Mouse (Mus musculus): ENCODE measurements at regions not wholly inside any gene's neighbourhood (a gene's known extent, or its start where the extent isn't known, plus 50 kb on each side); places are given as distances from the start of the nearest gene placed in this dataset.

DNA sequence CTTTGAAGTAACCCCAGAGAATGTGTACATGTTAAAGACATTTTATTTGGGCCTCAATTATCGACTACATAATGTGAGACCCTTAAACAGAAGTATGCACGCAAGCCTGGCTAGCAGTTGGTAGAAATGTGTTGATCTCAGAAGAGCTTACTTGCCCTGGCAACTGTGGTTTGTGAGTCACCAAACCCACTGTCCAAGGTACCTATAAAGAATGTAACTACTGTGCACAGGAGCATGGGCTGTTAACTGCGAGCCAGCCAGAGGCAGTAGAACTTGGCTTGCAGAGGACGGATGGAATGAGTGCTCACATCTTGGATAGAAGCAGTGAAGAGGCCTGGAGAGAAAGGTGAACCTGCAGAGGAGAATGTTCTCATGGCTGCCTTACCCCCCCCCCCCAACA is 129.9 kb downstream of the Irs2 start:
- DNase-seq (ENCODE audit: low spot score in 2 of 2) = no peak
- intact Hi-C loops (cut with DNase I) = no loop called here

DNA sequence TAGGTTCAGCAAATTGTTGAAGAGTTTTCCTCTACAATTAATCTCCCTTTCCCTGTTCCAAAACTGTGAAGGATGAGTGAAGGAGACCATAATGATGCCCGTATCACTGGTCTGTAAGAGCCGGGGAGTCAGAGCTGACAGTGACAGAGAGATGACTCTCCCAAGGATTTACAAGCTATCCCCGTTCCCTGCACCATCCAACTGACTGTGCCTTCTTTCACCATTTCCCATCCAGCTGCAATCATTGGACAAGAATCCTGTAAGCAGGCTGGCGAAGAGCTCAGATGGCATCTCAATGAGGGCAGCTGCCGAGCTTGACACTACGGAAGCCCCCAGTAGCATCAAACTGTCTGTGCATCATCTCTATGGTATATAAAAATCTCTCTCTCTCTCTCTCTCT is 133.1 kb downstream of the Irs2 start:
- no peak for DNase-seq (ENCODE audit: low spot score in 2 of 2)
- intact Hi-C loops (cut with DNase I) = no loop called here

DNA sequence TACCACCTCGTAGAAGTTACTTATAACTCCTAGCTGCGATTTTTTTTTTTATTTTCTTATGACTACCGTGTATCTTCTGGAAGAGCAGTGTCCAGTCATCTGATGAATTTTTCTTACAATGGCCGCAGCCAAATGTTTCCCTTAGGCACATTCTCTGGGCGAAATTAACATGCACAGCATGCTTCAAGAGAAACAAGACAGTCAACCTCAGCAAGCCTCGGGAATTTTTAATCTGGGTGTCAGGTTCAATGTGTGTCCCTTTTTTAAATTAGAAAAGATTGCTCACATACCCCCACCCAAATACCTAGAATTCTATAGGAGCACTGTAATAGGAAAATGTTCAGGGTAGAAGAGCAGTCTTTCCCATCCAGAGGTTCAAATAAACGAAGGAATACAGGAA is 136.8 kb downstream of the Irs2 start:
- no peak for DNase-seq (ENCODE audit: low spot score in 2 of 2)
- intact Hi-C loops (cut with DNase I) = loop anchor here (5.0 kb wide), 1 partner anchor 136 kb away; the partner anchor contains the start of gene Irs2

DNA sequence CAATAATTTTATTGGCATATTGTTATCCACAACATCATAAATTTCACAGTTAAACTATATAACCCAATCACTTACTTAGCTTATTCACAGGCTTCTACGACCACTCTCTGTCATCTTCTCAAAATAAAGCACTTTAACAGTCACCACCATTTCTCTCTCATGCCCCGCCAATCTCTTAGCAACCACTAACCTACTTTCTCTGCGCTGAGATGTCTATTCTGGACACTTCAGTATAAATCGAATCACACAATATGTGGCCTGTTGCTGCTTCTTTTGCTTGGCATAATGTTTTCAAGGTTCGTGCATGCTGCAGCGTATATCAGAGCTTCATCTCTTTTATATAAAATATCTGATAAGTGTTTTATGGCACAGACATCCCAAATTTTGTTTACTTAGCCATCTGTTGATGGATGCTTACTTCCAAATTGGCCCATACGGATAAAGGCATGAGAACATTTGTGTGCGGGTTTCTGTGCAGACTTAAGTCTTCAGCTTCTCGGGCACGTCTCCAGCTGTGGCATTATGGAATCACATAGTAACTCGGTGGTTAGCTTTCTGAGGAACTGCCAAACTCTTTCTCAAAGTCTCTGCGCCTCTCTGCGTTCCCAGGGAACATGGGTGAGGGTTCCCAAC is 137.7 kb downstream of the Irs2 start:
- intact Hi-C loops (cut with DNase I) = loop anchor here (5.0 kb wide), 1 partner anchor 137 kb away; the partner anchor contains the start of gene Irs2
- peak; percentile 48 to 73 for DNase-seq (ENCODE audit: low spot score in 2 of 2)

DNA sequence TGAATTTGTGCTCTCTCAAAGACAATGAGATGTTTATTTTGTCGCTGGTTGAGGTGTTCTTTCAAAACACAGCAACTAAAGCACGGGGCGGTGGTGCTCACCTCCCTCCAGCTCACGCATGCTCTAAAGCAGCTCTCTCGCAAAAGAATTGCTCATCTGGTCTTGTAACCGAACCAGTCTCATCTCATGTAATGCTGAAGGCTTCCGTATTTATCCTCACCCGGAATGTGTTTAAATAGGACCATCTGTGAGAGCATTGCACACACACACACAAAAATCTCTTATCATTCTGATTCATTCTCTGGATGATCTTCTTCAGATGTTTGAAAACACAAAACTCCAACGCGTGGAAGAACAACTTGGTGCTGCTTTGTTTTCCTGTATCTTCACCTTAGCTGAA is 138.4 kb downstream of the Irs2 start:
- no peak for DNase-seq (ENCODE audit: low spot score in 2 of 2)
- intact Hi-C loops (cut with DNase I) = loop anchor here (5.0 kb wide), 1 partner anchor 137 kb away; the partner anchor contains the start of gene Irs2

DNA sequence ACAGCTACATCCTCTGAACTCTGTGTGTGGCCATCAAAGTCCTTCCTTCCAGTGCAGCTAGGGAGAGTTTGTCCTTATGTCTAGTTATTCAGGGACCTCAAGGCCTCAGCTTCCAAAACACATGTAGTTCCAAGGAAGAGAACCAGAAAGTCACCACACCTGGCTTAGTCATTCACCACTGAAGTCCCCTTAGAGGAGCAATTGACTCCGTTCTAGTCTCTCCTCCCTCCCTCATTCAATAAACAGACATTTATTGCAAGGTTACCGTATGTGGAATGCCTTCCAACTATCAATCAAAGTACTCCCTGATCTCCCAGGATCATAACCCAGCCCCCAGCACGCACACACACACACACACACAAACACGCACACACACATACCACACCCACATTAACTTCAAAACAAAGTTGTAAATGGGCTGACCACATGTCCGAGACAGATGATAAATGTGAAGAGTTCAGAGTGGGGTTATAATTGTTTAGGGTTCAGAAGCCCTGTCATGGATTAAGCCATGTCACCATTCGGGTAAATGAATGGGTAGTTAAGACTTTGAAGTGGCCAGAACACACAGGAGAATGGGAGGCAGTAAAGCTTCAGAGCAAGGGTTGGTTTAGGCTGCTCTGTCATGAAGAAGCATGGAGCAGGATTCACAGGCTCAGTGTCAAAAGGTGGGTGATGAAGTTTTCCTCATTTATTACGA is 141.4 kb downstream of the Irs2 start:
- intact Hi-C loops (cut with DNase I) = no loop called here
- DNase-seq (ENCODE audit: low spot score in 2 of 2) = no peak

DNA sequence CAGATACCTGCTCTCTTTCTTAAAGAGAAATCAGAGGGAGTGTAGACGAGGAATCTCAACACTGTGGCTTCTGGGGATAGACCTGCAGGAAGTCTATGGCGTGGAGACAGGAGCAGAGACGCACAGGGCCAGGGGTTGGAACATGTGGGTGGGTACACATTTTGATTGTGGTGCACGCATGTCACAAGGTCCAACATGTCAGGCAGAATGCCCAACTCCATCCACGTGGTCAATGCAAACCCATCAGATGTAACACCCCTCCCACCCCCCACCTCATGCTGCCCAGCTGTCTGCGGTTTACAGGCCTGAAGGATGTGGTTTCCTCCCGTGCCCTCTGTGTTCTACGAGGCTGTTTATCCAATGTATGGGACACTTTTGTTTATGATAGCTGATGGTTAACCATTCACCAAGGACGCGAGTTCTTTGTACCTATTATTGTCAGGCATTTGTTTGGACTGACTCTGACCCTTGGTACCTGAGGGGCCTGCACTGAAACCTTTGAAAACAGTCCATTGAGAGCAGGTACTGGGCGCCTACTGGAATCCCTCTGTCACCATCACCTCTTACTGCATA is 142.2 kb downstream of the Irs2 start:
- DNase-seq (ENCODE audit: low spot score in 2 of 2) = no peak
- intact Hi-C loops (cut with DNase I) = no loop called here

DNA sequence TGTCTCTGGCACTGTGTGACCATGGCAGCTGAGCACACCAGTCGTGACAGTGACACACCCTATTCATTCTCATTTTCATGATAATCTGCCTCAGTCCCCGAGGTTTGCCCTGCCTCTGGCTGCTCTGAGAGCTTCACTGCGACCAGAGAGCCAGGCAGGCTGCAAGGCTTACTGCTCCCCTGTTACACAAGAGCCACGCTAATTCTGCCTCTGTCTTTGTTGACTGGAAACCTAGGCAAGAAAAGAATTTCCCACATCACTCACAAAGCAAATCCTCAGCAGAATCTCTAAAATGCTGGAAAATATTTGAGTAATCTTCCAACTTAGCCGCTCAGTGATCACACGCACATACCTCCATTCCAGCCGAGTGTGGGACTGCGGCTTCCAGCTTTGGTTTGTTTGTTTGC is 142.8 kb downstream of the Irs2 start:
- intact Hi-C loops (cut with DNase I) = no loop called here
- peak in 1 of 2 experiments; percentile 21 for DNase-seq (ENCODE audit: low spot score in 2 of 2)

DNA sequence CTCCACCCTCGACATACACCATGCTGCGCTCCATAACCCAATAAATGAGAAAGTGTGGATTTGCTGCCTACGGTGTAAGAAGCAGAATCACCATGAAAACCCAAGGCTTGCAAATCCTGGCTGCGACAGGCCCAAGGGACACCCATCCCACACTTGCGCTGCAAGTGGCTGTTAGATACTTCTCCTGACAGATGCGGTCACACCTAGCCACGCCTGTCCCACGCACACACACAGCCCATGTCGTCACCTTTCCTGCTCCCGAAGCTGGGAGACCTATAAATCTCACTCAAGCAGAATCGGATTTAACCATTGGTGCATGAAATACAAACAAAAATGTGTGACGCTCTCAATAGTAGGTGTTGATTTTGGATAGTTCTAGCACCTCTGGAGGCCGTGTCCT is 145.8 kb downstream of the Irs2 start:
- intact Hi-C loops (cut with DNase I) = no loop called here
- DNase-seq (ENCODE audit: low spot score in 2 of 2) = no peak

DNA sequence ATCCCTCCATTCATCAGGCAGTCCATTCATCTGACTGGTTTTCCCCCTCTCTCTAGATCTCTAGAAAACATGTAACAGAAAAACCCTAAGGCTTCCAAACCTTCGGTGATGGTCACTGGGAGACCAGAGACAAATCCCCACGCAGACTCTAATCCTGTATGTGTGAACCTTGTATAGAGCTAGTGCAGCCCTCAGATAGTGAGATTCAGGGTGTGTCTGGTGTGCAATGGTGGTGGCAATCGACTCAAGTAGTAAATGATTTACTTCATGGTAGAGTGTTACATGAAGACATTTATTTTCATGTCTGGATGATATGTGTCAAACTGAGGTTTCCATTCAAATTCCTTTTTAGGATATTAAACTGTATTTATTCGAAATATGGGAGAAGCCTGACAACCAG is 147.4 kb downstream of the Irs2 start:
- DNase-seq (ENCODE audit: low spot score in 2 of 2) = no peak
- intact Hi-C loops (cut with DNase I) = no loop called here

DNA sequence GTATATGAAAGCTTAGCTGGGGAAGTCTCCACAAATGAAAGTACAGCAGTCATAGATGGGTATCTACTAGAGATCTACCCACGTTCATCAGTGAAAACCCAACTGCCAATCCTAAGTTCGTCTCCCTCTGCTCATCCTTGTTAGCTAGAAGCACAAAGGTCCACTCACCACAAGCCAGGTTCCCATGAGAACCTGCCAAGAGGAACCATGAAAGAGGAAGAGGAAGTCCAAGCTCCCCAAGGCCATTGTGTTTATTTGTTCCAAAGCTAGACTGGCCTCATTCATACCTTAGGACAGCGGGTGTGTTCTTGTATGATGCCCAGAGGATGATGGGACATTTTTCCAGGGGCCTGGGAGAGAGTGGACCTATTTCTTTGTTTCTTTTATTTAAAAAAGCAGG is 150.4 kb downstream of the Irs2 start:
- intact Hi-C loops (cut with DNase I) = no loop called here

DNA sequence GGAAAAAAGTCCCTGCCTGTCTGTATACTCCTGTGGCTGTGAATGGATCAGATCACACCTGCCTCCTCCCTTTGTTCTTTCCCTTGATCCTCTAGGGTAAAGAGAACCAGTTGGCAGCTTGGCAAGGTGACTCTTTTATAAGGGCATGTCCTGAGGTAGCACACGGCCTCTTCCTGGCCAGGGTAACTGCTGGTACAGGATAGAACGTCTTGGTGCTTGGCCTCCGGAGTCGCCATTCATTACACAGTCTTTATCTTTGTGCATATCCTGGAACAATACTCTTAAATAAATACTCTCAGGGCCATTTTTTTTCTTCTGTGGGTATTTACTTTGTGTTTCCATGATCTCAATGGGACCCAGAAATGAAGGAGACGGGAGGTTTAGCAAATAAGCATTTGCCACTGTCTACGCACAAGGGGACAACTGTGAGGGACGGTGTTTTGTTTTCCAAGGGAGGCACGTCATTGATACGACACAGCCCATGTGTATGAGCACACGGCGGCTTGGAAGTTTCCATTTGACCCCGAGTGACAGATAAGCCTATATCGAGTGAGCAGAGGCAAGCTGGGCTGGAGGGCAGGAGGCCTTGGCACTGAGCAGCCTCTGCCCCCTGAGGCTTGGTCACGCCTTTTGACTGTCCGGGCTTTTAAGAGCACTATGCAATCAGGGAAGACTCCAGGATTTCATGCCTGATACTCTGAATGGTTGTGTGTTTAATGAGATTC is 151.1 kb downstream of the Irs2 start:
- intact Hi-C loops (cut with DNase I) = no loop called here
- no peak for DNase-seq (ENCODE audit: low spot score in 2 of 2)

More for the DNA sequence above, 150.4 kb downstream of the Irs2 start:
- DNase-seq (ENCODE audit: low spot score in 2 of 2) = no peak

DNA sequence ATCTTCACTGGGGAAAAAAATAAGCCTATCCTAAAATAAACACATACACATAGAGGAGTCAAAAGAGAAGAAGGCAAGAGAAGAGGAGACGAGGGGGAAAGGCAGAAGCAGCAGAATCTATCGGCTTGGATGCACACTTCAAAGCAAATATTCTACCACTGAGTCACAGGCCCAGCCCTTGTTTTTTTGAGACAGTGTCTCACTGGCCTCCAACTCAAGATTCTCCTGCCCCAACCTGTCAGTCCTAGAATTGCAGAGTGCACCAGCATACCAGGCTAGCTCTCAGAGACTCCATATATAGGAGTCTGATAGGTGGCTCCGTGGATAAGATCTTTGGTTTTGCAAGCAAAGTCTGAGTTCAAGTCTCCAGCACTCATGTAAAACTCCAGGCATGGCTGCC is 152.6 kb downstream of the Irs2 start:
- DNase-seq (ENCODE audit: low spot score in 2 of 2) = no peak
- intact Hi-C loops (cut with DNase I) = no loop called here

DNA sequence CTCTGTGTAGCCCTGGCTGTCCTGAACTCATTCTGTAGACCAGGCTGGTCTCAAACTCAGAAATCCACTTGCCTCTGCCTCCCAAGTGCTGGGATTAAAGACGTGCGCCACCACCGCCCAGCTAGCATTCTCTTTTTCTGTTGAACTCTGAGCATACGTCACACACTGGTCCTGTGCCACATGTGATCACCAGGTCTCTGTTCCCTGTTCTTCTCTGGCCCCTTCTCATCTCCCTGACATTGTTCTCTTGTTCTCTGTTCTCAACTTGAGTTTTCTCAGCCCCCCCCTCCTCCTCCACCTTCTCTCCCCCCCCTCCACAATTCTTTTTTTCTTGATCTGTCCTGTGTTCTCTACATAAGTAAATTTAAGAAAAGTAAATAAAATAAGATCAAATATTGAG is 153.1 kb downstream of the Irs2 start:
- intact Hi-C loops (cut with DNase I) = no loop called here
- DNase-seq (ENCODE audit: low spot score in 2 of 2) = no peak

DNA sequence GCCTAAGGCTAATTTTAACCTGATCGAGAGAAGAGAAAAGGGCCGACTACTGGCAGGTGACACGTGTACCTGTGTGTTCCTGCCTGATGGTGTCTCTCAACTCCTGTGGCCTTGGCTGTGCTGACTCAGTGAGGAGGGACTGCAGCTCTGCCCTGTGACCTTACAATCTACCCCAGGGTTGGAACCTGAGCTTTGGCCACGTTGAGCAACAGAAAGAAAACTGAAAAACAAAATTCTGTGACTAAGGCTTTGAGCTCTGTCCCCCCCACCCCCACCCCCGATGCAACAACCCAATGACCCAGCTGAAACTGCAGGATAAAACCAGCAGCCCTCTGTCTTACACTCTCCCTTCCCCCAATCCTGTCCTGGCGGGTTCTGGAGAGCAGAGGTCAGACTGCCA is 153.7 kb downstream of the Irs2 start:
- intact Hi-C loops (cut with DNase I) = no loop called here
- DNase-seq (ENCODE audit: low spot score in 2 of 2) = no peak

DNA sequence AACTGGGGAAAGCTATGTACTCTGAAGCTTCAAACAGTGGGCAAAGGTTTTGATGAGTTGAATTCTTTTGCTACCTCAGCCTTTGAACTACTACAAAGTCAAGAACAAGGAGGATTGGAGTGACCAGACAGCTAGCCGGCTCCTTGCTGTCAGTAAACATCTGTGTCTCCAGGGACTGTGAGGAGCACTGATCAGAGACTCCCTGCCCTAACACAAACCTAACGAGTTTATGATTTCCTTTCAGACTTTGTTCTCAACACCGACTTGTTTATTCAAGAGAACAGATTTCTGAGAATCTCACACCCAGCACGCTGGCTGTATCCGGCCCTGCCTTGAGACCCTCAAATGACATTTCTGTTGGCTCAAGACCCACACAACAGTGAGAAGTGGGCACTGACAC is 154.4 kb downstream of the Irs2 start:
- intact Hi-C loops (cut with DNase I) = no loop called here
- no peak for DNase-seq (ENCODE audit: low spot score in 2 of 2)

DNA sequence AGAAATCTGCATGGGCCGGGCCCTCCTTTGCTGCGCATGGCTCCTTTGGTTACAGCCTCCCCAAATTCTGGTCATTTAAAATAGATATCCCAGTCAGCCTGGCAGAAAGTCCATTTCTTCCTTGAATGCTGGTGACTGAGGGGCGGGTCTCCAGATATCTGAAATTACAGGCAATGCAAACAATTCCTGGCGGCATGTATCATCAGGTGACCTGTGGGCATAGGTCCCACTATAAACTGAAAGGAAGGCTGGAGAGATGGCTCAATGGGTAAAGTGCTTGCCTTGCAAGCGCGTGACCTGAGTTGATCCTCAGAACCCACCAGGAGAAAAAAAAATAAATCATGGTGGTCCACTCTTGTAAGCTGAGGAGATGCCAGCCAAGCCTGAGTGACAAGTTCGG is 158.3 kb downstream of the Irs2 start:
- no peak for DNase-seq (ENCODE audit: low spot score in 2 of 2)
- intact Hi-C loops (cut with DNase I) = no loop called here

DNA sequence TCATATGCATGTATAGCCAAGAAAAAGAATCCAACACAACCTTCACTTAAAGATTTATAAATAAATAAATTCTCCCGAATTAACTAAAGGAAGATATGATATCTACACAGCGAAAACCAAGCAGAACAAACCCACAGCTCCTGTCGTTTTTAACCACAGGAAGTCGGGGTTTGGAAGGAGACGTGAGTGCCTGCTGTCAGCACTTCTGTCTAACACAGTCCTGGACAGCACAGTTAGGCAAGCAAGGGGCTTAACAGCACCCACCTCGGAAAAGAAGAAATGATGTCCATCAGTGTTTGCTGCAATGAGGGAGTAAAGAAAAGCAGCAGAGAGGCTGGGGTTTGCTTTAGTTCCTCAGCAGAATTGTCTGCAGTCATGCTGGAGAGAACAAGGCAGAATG is 162.7 kb downstream of the Irs2 start:
- DNase-seq (ENCODE audit: low spot score in 2 of 2) = no peak
- intact Hi-C loops (cut with DNase I) = no loop called here

DNA sequence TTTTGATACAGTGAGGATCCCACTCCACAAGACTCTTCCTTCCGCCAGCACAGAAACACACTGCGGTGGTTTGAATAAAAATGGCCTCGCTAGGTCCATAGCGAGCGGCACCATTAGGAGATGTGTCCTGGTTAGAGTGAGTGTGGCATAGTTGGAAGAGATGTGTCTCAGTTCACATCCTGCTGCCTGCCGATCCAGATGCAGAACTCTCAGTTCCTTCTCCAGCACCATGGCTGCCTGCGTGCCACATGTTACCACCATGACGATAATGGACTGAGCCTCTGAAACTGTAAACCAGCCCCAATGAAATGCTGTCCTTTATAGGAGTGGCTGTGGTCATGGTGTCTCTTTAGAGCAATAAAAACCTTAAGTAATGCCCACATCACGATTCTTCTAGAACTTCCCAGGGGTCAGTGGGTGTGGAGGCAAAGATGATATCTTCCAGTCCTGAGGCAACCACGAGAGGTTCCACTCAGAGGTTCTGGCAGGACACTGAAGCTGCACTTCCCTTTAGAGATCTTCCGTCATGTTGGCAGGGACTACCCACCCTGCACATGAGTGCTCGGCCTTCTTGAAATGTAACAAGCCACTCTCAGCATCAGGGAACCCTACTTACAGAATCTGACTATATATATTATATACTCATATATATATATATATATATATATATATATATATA is 167.3 kb downstream of the Irs2 start:
- no peak for DNase-seq (ENCODE audit: low spot score in 2 of 2)
- intact Hi-C loops (cut with DNase I) = no loop called here

DNA sequence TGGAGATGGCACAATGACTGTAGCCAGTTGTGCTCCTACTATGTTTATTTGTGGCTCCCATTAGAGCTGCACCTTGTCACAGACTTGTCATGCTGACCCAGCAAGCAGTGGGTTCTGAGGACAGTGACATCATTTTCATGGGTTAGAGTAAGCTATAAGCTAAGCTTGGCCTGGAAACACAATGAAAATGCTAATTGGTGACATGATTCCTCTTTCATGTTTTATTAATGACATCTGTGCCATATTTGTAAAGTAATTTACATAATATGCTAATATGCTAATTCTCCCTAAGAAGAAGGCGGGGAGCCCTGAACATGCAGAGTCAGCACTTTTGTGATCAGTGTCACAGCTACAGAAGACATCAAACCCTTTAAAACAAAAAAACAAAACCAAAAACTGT is 168.2 kb downstream of the Irs2 start:
- intact Hi-C loops (cut with DNase I) = no loop called here
- DNase-seq (ENCODE audit: low spot score in 2 of 2) = no peak
